Mouse (Mus musculus) left cerebral cortex, adult 8-10 months (tissue): ENCODE data around the gene Chpf. TPM values are rescaled to one million over a fixed set of nuclear protein-coding genes. Genes with fewer than 3 reads are reported as not detected.

Experiments
- DNase-seq, 2 experiments: peaks; one replicate each; pipeline ENCODE4 v3.0.0; 2022; ENCODE audit warnings: low spot score in 2 of 2
- total RNA-seq, 4 experiments: library from RNA; stranded (reverse); gene quantifications; 2 replicates each; pipeline ENCODE4 v1.2.4; 2022

Chpf gene
- total RNA-seq, 4 experiments from 2014 or later = 76.6 to 84.3 (median 80.0) TPM

GRCm38 (mm10) chr1:75442171-75442570, 36.9 kb downstream of the Chpf start:
- DNase-seq = no peak

DNA sequence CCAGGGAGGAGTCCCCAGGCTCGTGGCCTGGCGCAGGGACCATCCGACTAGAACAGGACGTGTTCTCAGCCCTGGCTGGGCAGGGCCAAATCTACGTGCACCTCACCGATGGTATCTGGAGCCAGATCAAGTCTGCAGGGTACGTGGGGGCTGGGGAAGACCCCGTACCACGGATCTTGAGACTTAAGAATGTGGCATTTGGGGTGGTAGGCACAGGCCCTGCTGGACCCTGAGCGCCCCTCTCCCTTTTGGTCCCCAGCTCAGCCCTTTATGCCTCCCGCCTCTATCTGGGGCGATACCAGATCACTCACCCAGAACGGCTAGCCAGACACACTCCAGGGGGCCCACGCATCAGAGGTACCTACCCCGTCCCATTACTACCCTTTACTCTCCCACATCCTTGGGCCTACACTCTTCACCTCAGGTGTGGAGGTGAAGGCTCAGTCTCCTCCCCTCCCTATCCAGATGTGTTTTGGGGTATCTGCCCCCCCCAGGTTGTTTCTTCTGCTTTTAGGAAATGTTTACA, 37.6 kb downstream of the Chpf start:
- DNase-seq = no peak

- DNase-seq = no peak
Measured at GRCm38 (mm10) chr1:75440661-75441060, 38.4 kb downstream of the Chpf start.

DNA sequence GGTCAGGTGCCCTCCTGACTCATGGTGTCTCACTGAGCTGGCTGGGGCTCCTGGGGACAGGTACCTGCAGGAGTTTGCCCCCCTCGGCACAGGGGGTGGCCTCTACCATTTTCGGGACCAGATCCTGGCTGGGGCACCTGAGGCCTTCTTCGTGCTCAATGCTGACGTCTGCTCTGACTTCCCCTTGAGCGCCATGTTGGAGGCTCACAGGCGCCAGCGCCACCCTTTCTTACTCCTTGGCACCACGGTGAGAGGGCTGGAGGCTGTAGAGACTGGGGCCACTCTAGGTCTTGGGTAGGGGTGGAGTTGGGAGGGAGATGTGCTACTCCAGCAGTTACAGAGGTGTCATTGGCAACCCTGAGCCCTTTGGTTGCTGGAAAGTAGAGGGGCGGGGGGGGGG, 40.3 kb downstream of the Chpf start:
- no peak for DNase-seq

DNA sequence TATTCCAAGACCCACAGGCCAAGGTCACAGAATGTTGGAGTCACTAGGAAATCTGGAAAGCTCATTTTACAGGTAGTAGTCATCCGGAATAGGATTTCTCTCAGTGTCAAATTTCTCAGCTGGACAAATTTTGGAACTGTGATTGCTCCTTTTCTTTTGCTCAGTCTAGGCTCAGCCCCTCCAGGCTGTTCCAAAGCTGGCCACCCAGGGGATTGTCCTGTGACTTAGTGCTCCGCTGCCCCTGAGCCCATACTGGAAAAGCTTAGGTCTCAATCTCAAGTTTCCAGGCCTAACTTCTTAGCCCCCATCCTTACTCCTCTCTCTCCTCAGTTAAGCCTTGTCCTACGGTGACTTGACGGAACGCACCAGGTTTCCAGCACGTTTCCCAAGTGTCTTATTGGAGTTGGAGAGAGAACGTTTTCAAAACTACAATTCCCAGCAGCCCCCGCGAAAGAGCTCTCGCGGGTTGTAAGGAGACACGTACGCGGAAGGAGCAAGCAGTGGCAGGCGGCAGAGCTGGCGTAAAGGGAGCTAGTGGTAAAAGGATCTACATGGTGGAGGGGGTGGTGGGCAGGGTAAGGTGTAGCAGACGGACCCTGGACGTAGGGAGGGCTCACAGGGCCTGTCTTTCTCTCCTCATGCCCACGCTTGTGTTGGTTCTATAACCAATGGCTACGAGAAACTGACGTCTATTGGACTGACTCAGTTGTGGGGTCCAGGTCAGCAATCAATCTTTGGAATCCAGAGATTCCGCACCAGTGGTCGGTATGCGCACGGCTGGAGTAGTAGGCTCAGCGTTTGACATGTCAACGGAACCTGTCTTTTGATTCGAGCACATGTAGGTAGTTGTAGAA, 43.4 kb downstream of the Chpf start, which contains the start of gene Gmppa:
TSS of gene Gmppa (plus strand) at position 456 of the 854 bp plus-strand sequence.
- DNase-seq = peak; percentile 67 to 78

GRCm38 (mm10) chr1:75425796-75426471, 53.2 kb downstream of the Chpf start:
- peak in 1 of 2 experiments; percentile 45 for DNase-seq

Other genes with a start within 250 kb of the Chpf start
- gene A630095N17Rik, start 247.2 kb downstream of the Chpf start, total RNA-seq = not detected
- gene Dnajb2, start 242.9 kb downstream of the Chpf start, total RNA-seq = 100 to 1,000 TPM in 3 of 4 experiments, 10 to 100 TPM in 1; 98.9 to 111 (median 108) TPM
- gene Ptprn, start 214.8 kb downstream of the Chpf start, total RNA-seq = 100 to 1,000 TPM; 411 to 436 (median 423) TPM
- 100 to 1,000 TPM; 166 to 203 (median 173) TPM for gene Resp18, start 200.9 kb downstream of the Chpf start, total RNA-seq
- gene Dnpep, start 161.3 kb downstream of the Chpf start, total RNA-seq = 10 to 100 TPM; 56.5 to 63.2 (median 59.7) TPM
- gene Des, start 119.0 kb downstream of the Chpf start, total RNA-seq = 1 to 10 TPM in 3 of 4 experiments, under 1 TPM in 1; 0.89 to 2.9 (median 1.8) TPM
- 100 to 1,000 TPM; 177 to 190 (median 187) TPM for gene Speg, start 104.0 kb downstream of the Chpf start, total RNA-seq
- 10 to 100 TPM; 48.0 to 64.9 (median 62.3) TPM for gene Gmppa, start 43.4 kb downstream of the Chpf start, total RNA-seq
- gene Asic4, start 28.9 kb downstream of the Chpf start, total RNA-seq = 10 to 100 TPM; 21.5 to 26.7 (median 25.1) TPM
- gene Tmem198, start 225 bp upstream of the Chpf start, total RNA-seq = 10 to 100 TPM; 62.4 to 70.5 (median 64.8) TPM
- gene Obsl1, start 27.1 kb upstream of the Chpf start, total RNA-seq = 10 to 100 TPM; 25.9 to 30.7 (median 28.7) TPM
- 10 to 100 TPM; 18.8 to 24.0 (median 21.0) TPM for gene Inha, start 27.8 kb upstream of the Chpf start, total RNA-seq
- gene Stk11ip, start 42.2 kb upstream of the Chpf start, total RNA-seq = 10 to 100 TPM; 28.0 to 34.1 (median 32.2) TPM
- 100 to 1,000 TPM; 166 to 199 (median 181) TPM for gene Slc4a3, start 67.0 kb upstream of the Chpf start, total RNA-seq